Mouse (Mus musculus): ENCODE measurements at regions not wholly inside any gene's neighbourhood (a gene's known extent, or its start where the extent isn't known, plus 50 kb on each side); places are given as distances from the start of the nearest gene placed in this dataset.

DNA sequence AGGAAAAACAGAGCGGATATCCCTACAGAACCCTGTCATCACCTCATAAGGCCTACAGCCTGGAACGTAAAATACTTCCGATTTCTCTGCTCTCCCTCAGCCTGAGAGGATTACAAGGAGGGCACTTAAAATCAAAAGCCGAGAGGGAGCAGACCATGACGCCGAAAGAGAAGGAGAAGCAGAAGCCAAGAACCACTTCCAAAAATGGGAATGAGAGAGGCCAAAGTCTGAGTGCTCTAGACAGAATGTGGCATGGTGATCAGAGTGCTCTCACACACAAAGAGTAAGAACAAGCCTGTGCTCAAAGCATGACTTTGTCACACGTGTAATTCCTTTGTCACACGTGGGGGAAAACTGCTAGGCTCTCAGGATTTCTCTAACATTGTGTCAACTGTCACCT lies 125.9 kb downstream of the Hlx start:
- DNase-seq (ENCODE audit: low spot score in 2 of 2) = no peak

DNA sequence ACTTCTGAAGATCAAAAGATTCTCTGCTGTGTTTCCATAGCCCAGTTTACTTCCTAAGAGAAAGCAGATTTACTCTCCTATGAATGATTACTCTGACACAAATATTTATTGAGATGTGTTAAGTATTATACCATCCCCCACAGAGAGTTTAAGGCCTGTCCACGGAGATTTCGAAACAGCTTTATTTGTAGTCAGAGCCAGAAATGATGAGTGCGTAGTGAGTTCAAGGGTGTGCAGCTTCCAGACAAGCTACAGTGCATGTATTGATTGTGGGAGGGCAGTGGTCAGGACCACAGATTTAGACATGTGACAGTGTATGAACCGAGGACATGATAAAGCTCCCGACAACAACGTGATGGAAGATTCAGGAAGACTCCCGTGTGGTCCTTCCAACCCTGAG lies 126.8 kb downstream of the Hlx start:
- no peak for DNase-seq (ENCODE audit: low spot score in 2 of 2)

DNA sequence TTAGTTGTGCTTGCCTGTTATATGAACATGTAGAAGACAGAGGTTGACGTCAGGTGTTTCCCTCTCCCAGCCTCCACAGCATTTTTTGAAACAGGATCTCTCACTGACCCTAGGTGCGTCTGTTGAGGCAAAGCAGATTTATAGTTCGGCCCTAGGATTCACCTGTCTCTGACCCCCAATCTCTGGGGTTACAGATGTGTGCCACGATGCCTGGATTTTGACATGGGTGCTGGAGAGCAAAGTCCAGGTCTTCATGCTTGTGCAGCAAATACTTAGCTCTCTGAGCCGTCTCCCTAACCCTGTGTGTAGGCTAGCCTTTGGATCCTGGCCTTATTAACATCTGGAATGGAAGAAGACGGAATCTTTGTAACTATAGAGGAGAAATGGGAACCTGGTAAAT lies 129.3 kb downstream of the Hlx start:
- DNase-seq (ENCODE audit: low spot score in 2 of 2) = no peak

DNA sequence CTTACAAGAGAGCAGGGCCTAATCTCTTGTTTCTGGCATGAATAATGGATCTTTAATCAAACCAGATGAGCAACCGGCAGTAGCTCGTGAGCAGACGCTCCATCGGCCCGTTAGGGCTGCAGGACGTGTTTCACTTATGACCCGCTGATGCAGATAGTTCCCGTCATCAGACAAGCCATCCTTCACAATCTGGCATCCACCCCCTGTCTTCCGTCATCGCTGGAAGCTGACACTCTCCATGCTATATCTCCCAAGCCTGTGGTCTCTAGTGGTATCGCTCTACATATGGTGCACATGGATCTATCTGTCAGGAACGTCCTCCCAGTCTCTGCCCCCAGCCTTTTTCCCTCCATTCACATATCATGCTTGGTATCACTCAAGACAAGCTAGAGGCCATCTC lies 137.0 kb downstream of the Hlx start:
- DNase-seq (ENCODE audit: low spot score in 2 of 2) = no peak

DNA sequence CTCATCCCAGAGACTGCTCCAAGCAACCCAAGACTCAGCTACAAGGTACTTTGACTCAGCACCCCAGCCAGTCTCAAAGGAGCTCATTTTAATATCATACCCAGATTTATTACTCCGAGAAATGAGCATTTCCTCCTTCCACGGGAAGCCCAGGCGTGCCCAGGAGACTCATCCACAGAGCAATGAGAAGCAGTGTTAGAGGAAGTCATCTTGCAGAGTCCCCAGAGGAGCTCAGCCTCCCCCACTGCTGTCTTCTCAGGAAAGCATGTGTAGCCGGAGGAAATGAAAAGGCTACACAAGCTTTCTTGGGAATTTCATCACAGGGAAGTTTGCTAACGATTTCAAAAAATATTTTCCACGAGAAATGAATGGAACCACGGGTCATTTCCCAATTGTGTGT lies 141.8 kb downstream of the Hlx start:
- no peak for DNase-seq (ENCODE audit: low spot score in 2 of 2)

DNA sequence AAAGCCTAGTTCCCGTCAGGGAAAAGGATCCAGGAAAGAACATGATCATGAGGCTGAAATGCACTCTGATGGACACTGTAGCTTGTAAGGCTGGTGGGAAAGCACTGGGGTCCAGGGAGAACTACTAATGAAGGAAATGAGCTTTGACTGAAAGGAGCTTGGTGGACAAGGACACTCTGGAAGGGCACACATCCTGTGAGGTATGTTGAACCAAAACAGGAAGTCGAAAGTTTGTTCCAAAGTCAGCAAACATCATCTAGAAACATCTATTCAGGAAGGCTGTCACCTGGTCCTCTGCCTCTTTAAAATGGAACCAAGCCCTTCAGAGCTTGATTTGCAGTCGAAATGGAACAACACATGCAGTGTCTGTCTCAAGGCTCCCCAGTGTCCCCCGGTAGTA lies 143.1 kb downstream of the Hlx start:
- no peak for DNase-seq (ENCODE audit: low spot score in 2 of 2)

DNA sequence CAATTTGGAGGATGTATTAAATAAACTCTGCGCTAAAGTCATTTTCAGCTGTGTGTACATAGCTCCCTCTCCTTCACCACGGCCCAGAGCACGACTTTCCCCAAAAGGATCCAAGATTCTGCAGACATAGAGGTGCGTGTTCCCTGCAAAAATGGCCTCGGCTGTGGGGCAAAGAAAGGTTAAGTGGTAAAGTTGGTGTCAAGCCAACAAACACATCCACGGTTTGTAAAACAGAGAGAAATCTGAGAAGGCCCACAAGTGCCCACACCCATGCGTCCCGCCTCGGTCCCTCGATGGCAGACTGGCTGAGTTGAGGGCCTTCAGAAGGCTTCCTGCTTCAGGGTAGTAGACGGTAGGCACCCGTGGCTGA lies 147.9 kb downstream of the Hlx start:
- no peak for DNase-seq (ENCODE audit: low spot score in 2 of 2)

DNA sequence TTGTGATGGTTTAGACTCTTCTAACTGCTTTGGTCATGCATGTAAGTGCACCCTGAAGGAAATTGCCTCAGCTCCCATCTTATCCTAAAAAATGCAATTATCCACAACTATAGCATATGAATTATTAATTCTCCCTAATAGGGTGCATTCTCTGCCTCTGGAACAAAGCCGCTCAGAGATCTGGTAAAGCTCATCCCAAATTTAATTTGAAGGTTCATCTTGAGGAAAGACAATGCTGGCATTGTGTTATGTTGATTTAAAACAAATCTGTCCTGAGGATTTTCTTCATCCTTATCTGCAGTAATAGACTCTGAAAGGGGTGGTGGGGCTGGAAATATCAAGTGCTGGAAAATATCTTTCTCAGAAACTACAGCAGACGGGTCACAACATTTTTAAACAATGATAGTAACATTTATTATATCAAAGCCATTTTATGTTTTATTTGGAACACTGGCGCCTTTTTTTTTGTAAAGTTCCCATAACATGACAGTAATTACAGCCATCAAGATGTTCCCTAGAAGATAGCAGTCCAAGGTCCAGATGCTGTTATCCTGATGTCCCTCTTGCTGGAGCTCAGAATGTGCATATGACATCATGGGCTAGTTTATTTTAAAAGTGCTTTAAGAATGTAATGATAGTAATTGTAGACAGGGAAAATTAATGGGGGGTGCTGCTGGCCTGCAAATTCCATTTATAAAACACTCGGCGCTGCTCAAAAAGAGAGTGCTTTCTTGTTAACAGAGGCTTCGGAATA lies 148.5 kb downstream of the Hlx start:
- no peak for DNase-seq (ENCODE audit: low spot score in 2 of 2)

DNA sequence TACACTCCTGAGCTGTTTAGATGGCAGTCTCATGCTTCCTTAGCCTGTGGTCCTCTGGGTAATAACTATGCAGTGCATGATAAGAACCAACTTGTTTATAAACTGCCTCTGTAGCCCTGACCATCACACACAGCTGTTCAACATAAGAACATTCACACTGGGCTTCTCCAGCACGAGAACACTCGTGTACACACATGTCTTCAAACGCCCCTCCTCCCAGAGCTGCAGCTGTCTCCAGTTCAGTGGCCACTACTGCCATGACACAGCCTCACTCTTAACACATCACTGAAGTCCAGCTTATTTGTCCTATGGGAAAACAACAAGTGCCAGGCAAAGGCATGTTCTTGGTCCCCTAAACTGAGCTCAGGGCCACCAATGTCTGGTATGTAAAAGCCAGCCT lies 152.9 kb downstream of the Hlx start:
- no peak for DNase-seq (ENCODE audit: low spot score in 2 of 2)

DNA sequence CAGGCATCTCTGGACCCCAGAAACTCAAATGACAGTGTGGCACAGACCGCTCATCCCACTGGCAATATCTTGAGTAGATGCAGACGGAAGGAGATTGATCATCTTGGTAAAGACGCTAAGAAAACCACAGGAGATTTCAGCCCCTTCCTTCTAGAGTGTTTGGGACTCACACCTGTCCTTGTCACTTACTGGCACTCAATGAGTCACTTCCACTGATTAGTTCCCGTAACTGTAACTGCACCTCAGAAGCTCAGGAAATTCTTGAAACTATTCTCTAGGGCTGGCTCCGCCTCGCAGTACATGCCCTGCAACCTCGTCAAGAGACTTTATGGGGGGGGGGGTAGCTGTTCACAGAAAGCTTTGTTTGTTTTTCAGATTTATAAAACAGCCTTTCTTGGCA lies 155.9 kb downstream of the Hlx start:
- no peak for DNase-seq (ENCODE audit: low spot score in 2 of 2)

DNA sequence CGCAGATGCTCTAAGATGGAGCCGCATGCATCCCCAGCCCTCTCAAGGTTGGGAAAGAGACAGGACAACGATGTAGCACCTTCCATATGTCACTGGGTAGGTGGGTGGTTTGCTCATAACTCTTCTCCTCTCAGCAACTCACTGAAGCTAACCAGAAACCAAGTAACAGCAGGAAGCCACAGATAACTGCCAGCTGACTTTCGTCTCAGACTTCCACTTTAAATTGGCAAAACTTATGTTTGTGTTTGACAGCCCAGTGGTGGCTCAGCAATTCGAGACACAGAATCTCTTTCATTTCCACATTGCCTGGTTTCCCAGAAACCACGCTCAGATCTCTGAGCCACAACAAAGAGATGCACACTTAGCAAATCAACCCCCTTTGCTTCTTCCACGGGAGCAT lies 159.1 kb downstream of the Hlx start:
- no peak for DNase-seq (ENCODE audit: low spot score in 2 of 2)

DNA sequence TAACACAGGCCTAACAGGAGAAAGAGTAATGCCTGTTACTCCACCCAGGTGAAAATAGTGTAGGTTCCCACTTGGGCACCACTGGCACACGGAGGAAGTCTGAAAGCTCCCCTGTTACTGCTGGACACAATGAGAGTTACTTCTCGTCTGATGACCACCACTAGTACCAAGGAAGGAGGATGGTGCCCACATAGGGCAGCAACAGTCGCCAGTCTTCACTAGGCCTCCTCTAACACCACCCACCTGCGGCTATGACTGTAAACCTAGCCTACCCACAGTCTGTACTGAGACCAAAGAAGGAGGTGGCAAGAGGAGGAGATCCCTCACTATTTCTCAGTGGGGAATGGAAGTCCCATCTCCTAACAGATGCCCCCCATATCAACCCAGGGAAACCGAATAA lies 161.7 kb downstream of the Hlx start:
- no peak for DNase-seq (ENCODE audit: low spot score in 2 of 2)

DNA sequence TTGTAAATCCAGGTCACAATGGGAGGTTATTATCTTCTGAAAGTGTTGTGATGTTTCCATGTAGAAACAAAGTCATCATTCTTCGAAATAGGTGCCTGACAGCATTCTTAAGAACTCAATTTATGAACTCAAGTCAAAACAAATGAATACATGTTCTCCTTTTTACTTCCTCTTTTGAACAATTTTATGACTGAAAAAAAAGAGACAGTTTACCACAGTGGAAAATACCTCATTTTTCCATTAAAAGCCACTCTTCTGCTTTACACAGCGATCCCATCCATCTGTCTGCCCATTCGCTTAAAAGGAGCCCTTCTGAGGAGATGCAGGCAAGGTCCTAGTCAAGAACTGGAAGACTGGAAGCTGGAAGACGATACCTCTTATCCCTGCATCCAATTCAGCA lies 169.5 kb downstream of the Hlx start:
- no peak for DNase-seq (ENCODE audit: low spot score in 2 of 2)

DNA sequence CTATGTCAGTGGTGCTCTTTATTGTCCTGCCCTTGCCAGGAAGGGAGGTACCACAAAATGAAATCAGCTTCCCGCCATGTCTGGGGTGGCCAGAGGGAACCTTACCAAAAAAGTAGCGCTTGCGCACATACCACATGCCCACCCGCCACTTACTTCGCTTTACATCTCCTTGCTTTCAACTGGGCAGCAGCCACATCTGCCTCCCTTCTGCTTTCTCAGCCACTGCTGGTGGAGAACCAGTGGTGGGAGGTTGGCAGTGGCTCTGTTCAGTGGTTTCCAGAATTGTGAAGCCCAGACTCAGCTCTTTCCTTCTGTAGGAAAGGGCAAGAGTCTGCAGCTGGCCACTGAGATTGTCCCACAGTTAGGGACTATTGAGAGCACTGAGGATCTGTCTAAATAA lies 170.2 kb downstream of the Hlx start:
- no peak for DNase-seq (ENCODE audit: low spot score in 2 of 2)

DNA sequence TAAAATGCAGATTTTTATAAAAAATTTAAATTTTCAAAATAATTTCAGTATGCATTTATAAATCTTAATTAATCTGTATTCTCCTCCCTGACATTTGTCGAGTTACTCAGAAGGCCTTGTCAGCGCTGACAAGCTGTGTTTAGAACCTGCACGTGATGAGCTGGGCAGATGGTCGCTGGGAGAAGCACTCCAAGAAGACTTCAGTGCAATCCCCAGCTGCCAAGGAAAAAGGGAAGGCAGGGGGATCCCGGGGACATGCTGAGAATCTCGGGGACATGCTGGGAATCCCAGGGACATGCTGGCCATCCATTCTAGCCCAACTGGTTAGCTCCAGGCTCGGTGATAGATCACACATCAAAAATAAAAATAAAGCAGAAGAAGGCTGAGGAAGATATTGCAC lies 172.9 kb downstream of the Hlx start:
- DNase-seq (ENCODE audit: low spot score in 2 of 2) = no peak

DNA sequence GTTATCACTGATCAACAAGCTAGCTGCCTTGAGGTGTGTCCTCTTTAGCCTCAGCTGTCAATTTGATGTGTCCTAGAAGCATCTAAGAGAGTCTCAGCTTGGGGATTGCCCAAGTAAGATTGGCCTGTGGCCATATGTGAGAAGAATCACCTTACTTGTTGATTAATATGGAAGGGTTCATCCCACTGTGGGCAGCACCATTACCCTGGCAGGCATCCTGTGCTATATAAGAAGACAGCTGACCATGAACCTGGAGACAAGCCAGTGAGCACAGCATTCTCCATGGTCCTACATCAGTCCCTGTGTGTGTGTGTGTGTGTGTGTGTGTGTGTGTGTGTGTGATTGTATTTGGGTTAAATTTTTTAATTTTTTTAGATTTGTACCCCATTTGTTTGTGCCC lies 178.6 kb downstream of the Hlx start:
- no peak for DNase-seq (ENCODE audit: low spot score in 2 of 2)

DNA sequence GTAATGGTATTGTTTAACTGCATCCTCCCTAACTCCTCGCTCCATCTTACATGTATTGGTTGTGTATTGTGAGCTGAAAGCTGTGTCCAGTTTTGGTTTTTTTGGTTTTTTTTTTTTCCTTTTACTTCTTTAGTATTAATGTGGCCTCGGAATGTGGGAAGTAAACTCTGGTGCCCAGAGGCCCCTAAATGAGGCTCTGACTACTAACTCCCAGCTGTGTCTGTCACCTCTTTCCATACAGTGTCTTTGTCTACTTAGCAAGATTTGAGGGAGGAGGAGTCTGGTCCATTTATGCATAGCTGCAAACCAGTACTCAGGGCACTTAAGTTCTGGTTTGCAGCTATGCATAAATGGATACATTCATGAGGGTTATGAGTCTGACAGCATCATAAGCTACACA lies 181.9 kb downstream of the Hlx start:
- DNase-seq (ENCODE audit: low spot score in 2 of 2) = no peak

DNA sequence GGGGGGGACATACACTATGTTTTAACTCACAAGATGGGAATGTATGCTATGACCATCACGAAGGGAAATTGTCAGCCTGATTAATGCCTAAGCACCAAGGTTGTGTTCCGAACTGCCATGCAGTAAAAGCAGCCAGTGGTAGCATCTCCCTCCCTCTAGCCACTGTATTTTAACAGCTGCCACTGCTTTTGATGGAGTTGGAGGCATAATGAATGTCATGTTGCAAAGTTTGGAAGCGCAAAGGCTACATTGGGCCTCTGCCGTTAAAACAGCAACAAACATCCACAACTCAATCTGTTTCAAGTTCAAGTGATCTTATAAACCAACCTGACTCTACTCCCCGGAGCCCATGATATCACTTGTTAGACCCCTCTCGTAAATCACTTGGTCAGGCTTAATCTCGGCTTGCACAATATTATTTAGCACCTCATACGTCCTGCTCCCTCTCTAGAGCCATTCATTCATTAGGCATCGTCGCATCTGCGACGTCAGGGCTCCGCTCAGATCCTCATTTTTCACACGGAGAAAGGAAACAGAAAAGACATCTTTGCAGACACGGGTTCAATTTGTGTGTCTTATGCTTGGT lies 184.7 kb downstream of the Hlx start:
- DNase-seq (ENCODE audit: low spot score in 2 of 2) = no peak

DNA sequence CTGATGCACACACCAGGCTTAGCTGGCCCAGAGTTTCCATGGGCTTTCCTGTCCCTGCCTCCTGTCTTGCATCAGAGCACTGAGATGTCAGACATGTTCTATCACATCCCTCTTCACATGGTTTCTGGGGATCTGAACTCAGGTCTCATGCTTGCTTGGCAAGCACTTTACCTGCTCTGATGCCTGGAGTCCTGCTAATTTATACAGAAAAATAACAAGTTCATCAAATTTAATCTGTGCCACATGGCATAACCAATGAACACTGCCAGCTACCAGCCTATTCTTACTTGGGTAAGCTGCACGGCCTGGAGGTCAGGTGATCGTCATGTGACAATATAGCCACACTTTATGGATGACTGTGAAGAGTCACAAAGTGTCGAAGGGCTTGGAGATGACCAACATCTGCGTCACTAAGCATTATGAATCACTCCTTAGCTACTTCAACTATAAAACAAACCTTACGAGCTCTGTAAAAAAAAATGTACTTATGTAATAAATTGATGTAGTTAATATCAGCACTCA lies 186.2 kb downstream of the Hlx start:
- no peak for DNase-seq (ENCODE audit: low spot score in 2 of 2)

DNA sequence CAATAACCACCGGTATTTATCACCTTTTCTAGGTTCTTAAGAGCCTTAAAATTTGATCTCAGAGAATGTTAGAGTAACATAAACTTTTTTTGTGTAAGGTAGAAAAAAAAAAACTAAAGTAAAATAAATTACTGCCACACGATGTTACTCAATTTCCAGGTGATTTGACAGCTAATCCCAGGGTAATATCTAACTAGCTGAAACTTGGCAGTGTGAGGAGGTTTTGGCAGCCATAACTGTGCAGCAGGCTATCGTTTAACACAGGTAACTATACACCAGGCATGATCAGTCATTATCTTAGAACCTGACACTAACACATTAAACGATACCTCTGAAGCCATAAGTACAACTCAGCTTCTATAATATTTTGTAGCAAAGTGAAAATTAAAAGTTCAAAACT lies 187.3 kb downstream of the Hlx start:
- no peak for DNase-seq (ENCODE audit: low spot score in 2 of 2)

DNA sequence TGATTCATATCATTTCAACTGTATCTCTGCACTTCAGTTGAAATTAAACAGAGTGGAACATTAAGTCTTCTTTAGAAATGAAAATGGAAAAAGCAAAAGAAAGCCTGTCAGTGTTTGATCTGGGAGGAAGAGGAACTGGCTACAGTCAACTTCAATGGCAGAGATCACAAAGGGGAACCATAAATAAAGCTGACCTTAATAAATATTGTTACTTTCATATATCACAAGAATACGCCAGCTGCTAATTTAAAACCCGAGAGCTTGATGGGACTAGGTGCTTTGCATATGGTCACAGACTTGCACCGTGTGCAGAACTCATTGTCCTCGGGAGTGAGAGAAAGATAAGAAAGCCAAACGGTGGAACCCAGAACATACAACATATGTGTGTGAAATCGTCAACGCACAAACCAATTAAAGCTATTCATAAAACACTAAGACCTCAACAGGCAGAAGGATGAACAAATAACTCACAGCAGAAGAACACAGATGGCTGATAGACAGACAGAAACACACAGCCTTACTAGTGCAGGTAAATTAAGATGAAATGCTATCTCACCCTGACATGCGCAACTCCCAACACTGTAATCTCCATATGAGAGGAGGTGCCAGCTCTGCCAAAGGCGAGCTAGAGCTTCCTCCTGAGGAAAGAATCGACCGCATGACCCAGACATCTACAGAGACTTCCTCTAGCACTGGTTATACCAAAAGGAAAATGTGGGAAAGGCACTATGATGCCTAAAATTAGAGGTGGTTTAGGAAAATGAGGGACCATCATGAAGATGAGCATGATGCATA lies 189.9 kb downstream of the Hlx start:
- DNase-seq (ENCODE audit: low spot score in 2 of 2) = no peak

DNA sequence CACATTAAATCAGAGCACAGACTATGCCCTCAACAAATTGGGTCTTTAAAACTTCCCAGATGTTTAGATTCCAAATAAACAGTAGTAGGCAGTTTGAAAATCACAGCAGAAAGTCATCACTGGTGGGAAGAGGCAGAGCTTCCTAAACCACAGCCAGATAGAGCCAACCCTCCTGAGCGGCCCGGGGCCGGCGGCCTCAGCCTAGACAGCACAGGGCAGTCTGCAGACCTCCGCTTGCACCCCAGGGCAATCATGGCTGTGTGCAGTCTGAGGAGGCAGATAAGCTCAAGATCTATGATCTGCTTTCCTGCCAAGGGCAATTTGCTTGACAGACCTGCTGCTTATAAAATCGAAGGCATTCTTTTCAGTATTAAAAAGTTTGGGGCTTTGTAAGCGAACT lies 192.6 kb downstream of the Hlx start:
- DNase-seq (ENCODE audit: low spot score in 2 of 2) = no peak
